Mouse (Mus musculus): ENCODE measurements at regions not wholly inside any gene's neighbourhood (a gene's known extent, or its start where the extent isn't known, plus 50 kb on each side); places are given as distances from the start of the nearest gene placed in this dataset.

DNA sequence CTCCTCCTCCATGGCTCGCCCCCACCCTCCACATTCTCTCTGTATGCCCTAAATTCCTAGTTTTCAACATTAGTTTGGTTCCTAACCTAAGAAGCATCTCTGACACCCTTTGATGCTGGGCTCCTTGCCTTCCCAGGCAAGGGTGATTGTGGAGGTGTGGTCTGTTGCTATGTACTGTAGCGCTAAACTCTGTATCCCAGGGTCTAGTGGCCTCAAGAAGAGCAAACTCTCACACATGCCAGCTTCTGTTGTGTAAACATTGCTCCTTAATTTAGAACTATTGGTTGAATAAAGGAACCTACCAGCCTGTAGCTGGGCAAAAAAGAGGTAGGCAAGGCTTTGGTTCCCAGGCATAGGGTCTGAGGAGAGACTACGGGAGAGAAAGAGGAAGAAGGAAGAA lies 140.6 kb downstream of the Kcnk1 start:
- no peak for TF ChIP-seq POLR2A (IDR thresholded peaks at IDR 0.05; ENCODE audit: extremely low read depth, insufficient read depth, low read length)
- TF ChIP-seq CTCF (IDR thresholded peaks at IDR 0.05; ENCODE audit: extremely low read depth, insufficient read depth, low read length), result no peak

Data from cortical plate, adult 2 months (tissue).